ENCODE assay signal across 13 mouse cellular contexts in the genomic region with DNA sequence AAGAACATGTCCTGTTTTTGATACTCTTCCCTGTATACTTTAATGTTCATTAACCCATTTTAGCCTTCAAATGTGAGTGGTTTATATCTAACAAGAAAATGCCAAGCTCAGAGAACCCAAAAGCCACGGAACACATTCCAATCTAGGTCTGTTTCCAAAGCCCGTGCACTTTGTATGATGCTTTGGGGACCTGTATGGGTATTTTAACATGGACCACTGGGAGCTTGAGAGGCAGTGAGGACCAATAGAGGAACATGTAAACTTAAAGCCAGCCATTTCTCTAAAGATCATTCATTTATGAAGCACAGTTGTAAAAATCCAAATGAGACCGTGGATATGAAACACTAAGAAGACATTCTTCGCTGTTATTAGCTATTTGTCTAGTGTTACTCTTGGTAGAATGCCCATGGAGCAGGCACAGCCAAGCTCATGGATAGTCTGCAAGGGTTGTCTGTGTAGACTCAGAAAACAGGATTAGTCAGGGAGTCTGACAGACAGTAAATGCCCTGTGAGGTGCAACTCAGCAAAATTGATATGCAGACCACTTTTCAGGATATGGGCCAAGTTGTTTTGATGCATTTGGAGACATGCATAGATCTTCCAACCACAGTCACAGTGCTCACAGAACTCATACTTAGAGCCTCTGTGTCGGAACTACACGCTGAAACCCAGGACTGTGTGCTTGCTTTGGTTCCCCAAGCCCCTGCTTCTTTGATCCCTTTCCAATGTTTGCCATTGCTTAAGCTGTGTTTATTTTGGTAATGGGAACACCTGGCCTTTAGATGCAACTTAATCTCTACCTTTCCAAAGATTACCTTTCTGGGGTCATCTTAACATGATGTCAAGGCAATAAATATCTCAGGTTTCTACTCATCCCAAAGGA.
"Had no signal": no experiment of that assay in that cellular context is flagged by ENCODE, and none has a peak within 500 bp of the region (broad histone marks: within the 10 kb centered on the region; RNA-seq: fewer than 3 reads in every experiment).

No protein-coding gene starts in this region.

- H3K27me3 ChIP-seq: kidney, embryonic 15.5 days; limb, embryonic 12.5 days; neural tube, embryonic 15.5 days had no signal

- DNase-seq: kidney, adult 2 months; kidney, postnatal 14 days; lung, adult 18-20 months; lung, postnatal 4 days; midbrain, embryonic 14.5 days; right cerebral cortex, adult 18-20 months had no signal

- H3K27ac ChIP-seq: kidney, embryonic 15.5 days; limb, embryonic 12.5 days; midbrain, embryonic 10.5 days; neural tube, embryonic 15.5 days; stomach, postnatal 0 days had no signal

- H3K4me2 ChIP-seq: kidney, embryonic 15.5 days; limb, embryonic 12.5 days; neural tube, embryonic 15.5 days had no signal

- H3K4me1 ChIP-seq: kidney, embryonic 15.5 days; midbrain, embryonic 10.5 days had no signal

- H3K9ac ChIP-seq: kidney, embryonic 15.5 days; limb, embryonic 12.5 days; neural tube, embryonic 15.5 days had no signal

- H3K9me3 ChIP-seq: kidney, embryonic 15.5 days; limb, embryonic 12.5 days; midbrain, embryonic 10.5 days; neural tube, embryonic 15.5 days had no signal

- H3K4me3 ChIP-seq: kidney, embryonic 15.5 days; limb, embryonic 12.5 days; midbrain, embryonic 10.5 days; myocyte; neural tube, embryonic 15.5 days had no signal

- ATAC-seq: intestine, embryonic 16.5 days had no signal

- H3K36me3 ChIP-seq: kidney, embryonic 15.5 days; limb, embryonic 12.5 days; midbrain, embryonic 10.5 days; neural tube, embryonic 15.5 days had no signal
